Mouse (Mus musculus) neural tube, embryonic 11.5 days (tissue): ENCODE measurements around the gene Efnb2. TPM values are rescaled to one million over a fixed set of nuclear protein-coding genes. Genes with fewer than 3 reads are reported as not detected.

Experiments
- ATAC-seq: fragments of 200-750 bp; cut with Nextera tagmentation; 2 replicates; pipeline ENCODE4 v1.8.0; 2017; ENCODE audit warnings: moderate number of reproducible peaks, mild to moderate bottlenecking, moderate TSS enrichment, moderate library complexity; ENCODE audit not compliant: insufficient read depth, low FRiP score, low TSS enrichment
- DNase-seq: peaks from one replicate; pipeline ENCODE4 v3.0.0-alpha.2; 2015; ENCODE audit warnings: low spot score
- H3K27ac ChIP-seq: fragments of 300-500 bp; sonication (generic); 2 replicates; pipeline ENCODE4 v1.5.1; 2014; ENCODE audit warnings: low read depth, mild to moderate bottlenecking, low read length
- H3K27me3 ChIP-seq: fragments of 300-500 bp; sonication (generic); 2 replicates; pipeline ENCODE4 v1.6.1; 2014; ENCODE audit warnings: mild to moderate bottlenecking, low read length, mixed read lengths; ENCODE audit not compliant: control insufficient read depth, insufficient read depth
- H3K36me3 ChIP-seq: fragments of 300-500 bp; sonication (generic); 2 replicates; pipeline ENCODE4 v1.6.1; 2014; ENCODE audit warnings: mild to moderate bottlenecking, low read length, moderate library complexity, mixed read lengths; ENCODE audit not compliant: control insufficient read depth, insufficient read depth
- H3K4me1 ChIP-seq: fragments of 300-500 bp; sonication (generic); 2 replicates; pipeline ENCODE4 v1.6.1; 2014; ENCODE audit warnings: low read length, mixed read lengths; ENCODE audit not compliant: control insufficient read depth, insufficient read depth
- H3K4me2 ChIP-seq: fragments of 300-500 bp; sonication (generic); 2 replicates; pipeline ENCODE4 v1.6.1; 2014; ENCODE audit warnings: low read depth, mild to moderate bottlenecking, moderate library complexity
- H3K4me3 ChIP-seq: fragments of 300-500 bp; sonication (generic); 2 replicates; pipeline ENCODE4 v1.5.1; 2014; ENCODE audit warnings: low read depth, low read length
- H3K9ac ChIP-seq: fragments of 300-500 bp; sonication (generic); 2 replicates; pipeline ENCODE4 v1.6.1; 2014; ENCODE audit warnings: mild to moderate bottlenecking, low read length
- H3K9me3 ChIP-seq: fragments of 300-500 bp; sonication (generic); 2 replicates; pipeline ENCODE4 v1.6.1; 2016; ENCODE audit warnings: low read length; ENCODE audit not compliant: control insufficient read depth
- WGBS: fragments of 180-500 bp; shearing (Covaris S2); extraction: QIAGEN DNeasy Blood & Tissue Kit; methylation state at CpG from one replicate; pipeline ENCODE4 v1.1.7; 2014; 5-methylcytosine and 5-hydroxymethylcytosine counted together
- polyA plus RNA-seq: library from polyadenylated mRNA; unstranded; fragments of >200 nt; fragmentation: Nextera tagmentation; extraction: Ambion mirVana; gene quantifications from 2 replicates; pipeline ENCODE4 v1.2.1, GENCODE M21; 2014

The Efnb2 gene
- polyA plus RNA-seq, 1 experiment from 2014 or later: 37.9 TPM

DNA sequence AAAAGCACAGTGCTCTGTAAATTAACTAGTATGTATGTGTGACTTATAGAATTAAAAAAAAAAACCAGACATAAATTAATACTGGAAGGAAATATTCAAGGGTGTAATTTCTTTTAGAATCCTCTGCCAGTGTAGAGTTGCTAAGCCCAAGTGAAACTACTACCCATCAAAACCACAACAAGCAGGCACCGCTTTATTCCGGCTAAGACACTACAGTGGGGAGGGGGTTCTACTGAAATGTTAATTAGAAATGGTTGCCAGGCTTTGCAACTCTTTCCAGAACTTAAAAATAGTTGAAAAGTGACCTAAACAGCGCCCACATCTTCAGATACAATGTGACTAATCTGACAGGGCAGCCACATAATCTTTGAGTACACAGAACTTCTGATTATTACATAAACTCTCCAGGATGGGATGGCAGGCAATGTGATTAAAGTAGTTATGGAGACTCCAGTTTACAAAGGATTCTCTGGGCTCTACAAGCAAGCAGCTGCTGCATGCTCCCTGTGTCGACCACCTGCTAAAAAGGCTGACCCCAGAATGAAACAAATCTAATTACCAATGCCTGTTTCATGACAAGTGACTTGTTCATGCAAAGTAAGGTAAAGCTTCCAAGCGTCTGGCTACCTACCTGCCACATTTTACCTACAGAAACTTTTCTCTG is 3.2 kb downstream of the Efnb2 start:
- no peak for ATAC-seq
- peak overlapping the region; percentile 98 for H3K4me3 ChIP-seq
- H3K27me3 ChIP-seq: no peaks in the 10 kb centered on the region
- peaks cover 35% of the 10 kb centered on the region for H3K4me1 ChIP-seq
- no peaks in the 10 kb centered on the region for H3K36me3 ChIP-seq
- no peaks in the 10 kb centered on the region for H3K9me3 ChIP-seq
- WGBS: 25% methylated on average over 5 of the region's 5 CpGs
- peak overlapping the region; percentile 87 for H3K4me2 ChIP-seq
- DNase-seq: peak; percentile 43
- H3K27ac ChIP-seq: peak overlapping the region; percentile 17; the same call in 1 of the 2 replicates
- H3K9ac ChIP-seq: peak overlapping the region; percentile 96

- no peaks in the 10 kb centered on the region for H3K27me3 ChIP-seq
- DNase-seq: peak; percentile 54
- H3K36me3 ChIP-seq: no peaks in the 10 kb centered on the region
- peak overlapping the region; percentile 87 for H3K4me2 ChIP-seq
- H3K9ac ChIP-seq: peak overlapping the region; percentile 35
- peak overlapping the region; percentile 98 for H3K4me3 ChIP-seq
- H3K27ac ChIP-seq: 0 out of 2 replicates have a peak overlapping the region, but pooled peaks have one; percentile 31
- H3K9me3 ChIP-seq: no peaks in the 10 kb centered on the region
- ATAC-seq: no peak
- H3K4me1 ChIP-seq: peaks cover 39% of the 10 kb centered on the region
- 5% methylated on average over 14 of the region's 14 CpGs for WGBS
Measured at GRCm38 (mm10) chr8:8656578-8657441, 4.2 kb downstream of the Efnb2 start.

GRCm38 (mm10) chr8:8655346-8656340 is 5.4 kb downstream of the Efnb2 start:
- Histone ChIP-seq H3K4me2 (peak overlapping the region; percentile 87), H3K9ac (no peak overlapping the region), H3K4me1 (peaks cover 43% of the 10 kb centered on the region), H3K4me3 (peak overlapping the region; percentile 98), H3K9me3 (no peaks in the 10 kb centered on the region), H3K27ac (peak overlapping the region; percentile 35; the same call in 1 of the 2 replicates), H3K36me3 (no peaks in the 10 kb centered on the region), H3K27me3 (no peaks in the 10 kb centered on the region)
- ATAC-seq: peak; percentile 11; the same call in 1 of the 2 replicates
- peak; percentile 59 for DNase-seq
- 11% methylated on average over 24 of the region's 24 CpGs for WGBS

- ATAC-seq (peak; percentile 54), DNase-seq (peak; percentile 63)
- Histone ChIP-seq H3K9me3 (no peaks in the 10 kb centered on the region), H3K9ac (no peak overlapping the region), H3K36me3 (no peaks in the 10 kb centered on the region), H3K4me2 (peak overlapping the region; percentile 24), H3K4me1 (peaks cover 50% of the 10 kb centered on the region), H3K27ac (no peak overlapping the region), H3K27me3 (no peaks in the 10 kb centered on the region), H3K4me3 (no peak overlapping the region)
- WGBS: 22% methylated on average over 12 of the region's 12 CpGs
Measured at GRCm38 (mm10) chr8:8653906-8654489, 7.0 kb downstream of the Efnb2 start.

GRCm38 (mm10) chr8:8653343-8653742 is 7.7 kb downstream of the Efnb2 start:
- Histone ChIP-seq H3K4me2 (peak overlapping the region; percentile 24; the same call in 1 of the 2 replicates), H3K9me3 (no peaks in the 10 kb centered on the region), H3K4me3 (no peak overlapping the region), H3K27me3 (no peaks in the 10 kb centered on the region), H3K9ac (no peak overlapping the region), H3K4me1 (peaks cover 55% of the 10 kb centered on the region), H3K27ac (no peak overlapping the region), H3K36me3 (no peaks in the 10 kb centered on the region)
- no peak for DNase-seq
- WGBS: 40% methylated on average over 5 of the region's 5 CpGs
- ATAC-seq: no peak

GRCm38 (mm10) chr8:8652388-8652787 is 8.7 kb downstream of the Efnb2 start:
- peaks cover 55% of the 10 kb centered on the region for H3K4me1 ChIP-seq

DNA sequence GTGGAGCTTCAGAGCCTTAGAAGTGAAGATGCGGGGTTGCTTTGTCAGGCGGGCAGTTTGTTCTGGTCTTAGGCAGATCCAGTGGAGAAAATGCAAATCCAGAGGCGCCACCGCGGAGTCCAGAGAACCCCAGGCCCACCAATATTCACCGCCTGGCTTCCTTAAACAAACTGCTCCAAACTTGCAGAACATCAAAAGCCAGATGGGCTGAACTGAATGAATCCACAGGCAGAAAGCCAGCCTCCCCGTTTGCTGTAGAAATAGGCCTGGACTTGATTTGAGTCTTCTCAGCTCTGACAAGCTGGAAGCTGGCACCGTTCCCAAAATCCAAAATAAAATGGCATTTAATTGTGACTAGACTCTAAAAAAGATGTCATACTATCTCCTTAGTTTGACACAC is 11.1 kb downstream of the Efnb2 start:
- DNase-seq: no peak
- Histone ChIP-seq H3K4me3 (no peak overlapping the region), H3K36me3 (no peaks in the 10 kb centered on the region), H3K27me3 (no peaks in the 10 kb centered on the region), H3K9me3 (no peaks in the 10 kb centered on the region), H3K4me2 (no peak overlapping the region), H3K4me1 (peaks cover 43% of the 10 kb centered on the region), H3K9ac (no peak overlapping the region), H3K27ac (no peak overlapping the region)
- ATAC-seq: no peak
- WGBS: 45% methylated on average over 8 of the region's 8 CpGs

More at GRCm38 (mm10) chr8:8652388-8652787, 8.7 kb downstream of the Efnb2 start:
- Histone ChIP-seq H3K4me3 (no peak overlapping the region), H3K36me3 (no peaks in the 10 kb centered on the region), H3K4me2 (no peak overlapping the region), H3K27me3 (no peaks in the 10 kb centered on the region), H3K9me3 (no peaks in the 10 kb centered on the region), H3K9ac (no peak overlapping the region), H3K27ac (no peak overlapping the region)
- DNase-seq (no peak), ATAC-seq (no peak)
- WGBS: 89% methylated on average over 4 of the region's 4 CpGs

GRCm38 (mm10) chr8:8649536-8649935 is 11.5 kb downstream of the Efnb2 start:
- ATAC-seq: no peak
- no peak overlapping the region for H3K9ac ChIP-seq

More at GRCm38 (mm10) chr8:8649536-8649935, 11.5 kb downstream of the Efnb2 start:
- Histone ChIP-seq H3K27ac (no peak overlapping the region; the same call in 1 of the 2 replicates), H3K9me3 (no peaks in the 10 kb centered on the region), H3K27me3 (no peaks in the 10 kb centered on the region), H3K4me2 (no peak overlapping the region), H3K36me3 (no peaks in the 10 kb centered on the region), H3K4me3 (no peak overlapping the region), H3K4me1 (peaks cover 40% of the 10 kb centered on the region)
- DNase-seq: no peak
- 73% methylated on average over 3 of the region's 3 CpGs for WGBS
